In genomic region chr17:5994606-5995005, GRCm38 (mm10) we compare ENCODE assay signal across 16 mouse cellular contexts. TPM values are rescaled to one million over a fixed set of nuclear protein-coding genes. Genes with fewer than 3 reads are reported as not detected.
DNase-seq lines count a peak whose midpoint lies in the region; ATAC-seq and TF ChIP-seq lines count a peak whose summit lies in the region.
"Had no signal": no experiment of that assay in that cellular context is flagged by ENCODE, and none has a peak within 500 bp of the region (broad histone marks: within the 10 kb centered on the region; RNA-seq: fewer than 3 reads in every experiment).

No protein-coding gene starts in this region.

- peak overlapping the region; percentile 98 for H3K27ac ChIP-seq in heart, embryonic 13.5 days (replicated peaks)
- peak overlapping the region; percentile 30; the same call in 1 of the 2 replicates for H3K27ac ChIP-seq in stomach, embryonic 16.5 days (ENCODE audit: low read length)
- no peak overlapping the region for H3K27ac ChIP-seq in forebrain, embryonic 16.5 days (ENCODE audit: low read length)
- H3K27ac ChIP-seq: embryonic facial prominence, embryonic 12.5 days; neural tube, embryonic 15.5 days had no signal

- 0 out of 2 replicates have a peak, but pooled peaks cover 2% of the 10 kb centered on the region for H3K36me3 ChIP-seq in heart, embryonic 13.5 days
- H3K36me3 ChIP-seq in stomach, embryonic 16.5 days (ENCODE audit: control insufficient read depth, insufficient read depth, low read length): peaks cover under 1% of the 10 kb centered on the region; the same call in 1 of the 2 replicates
- no peaks in the 10 kb centered on the region for H3K36me3 ChIP-seq in forebrain, embryonic 16.5 days (ENCODE audit: control insufficient read depth, insufficient read depth)
- H3K36me3 ChIP-seq: embryonic facial prominence, embryonic 12.5 days; neural tube, embryonic 15.5 days had no signal

- peaks cover 68% of the 10 kb centered on the region for H3K4me1 ChIP-seq in heart, embryonic 13.5 days
- peaks cover 20% of the 10 kb centered on the region for H3K4me1 ChIP-seq in stomach, embryonic 16.5 days (ENCODE audit: control insufficient read depth, insufficient read depth, low read length)
- H3K4me1 ChIP-seq in forebrain, embryonic 16.5 days (replicated peaks; ENCODE audit: control insufficient read depth, insufficient read depth, low read length): peaks cover 5% of the 10 kb centered on the region; the same call in 1 of the 2 replicates
- H3K4me1 ChIP-seq: embryonic facial prominence, embryonic 12.5 days; neural tube, embryonic 15.5 days had no signal

- in situ Hi-C loops in Patski (cut with MboI; ENCODE audit: low pct_unique_long_range_greater_than_20kb): no loop called here

- no peak overlapping the region for H3K4me3 ChIP-seq in heart, embryonic 13.5 days
- no peak overlapping the region for H3K4me3 ChIP-seq in stomach, embryonic 16.5 days (replicated peaks; ENCODE audit: low read length)
- no peak overlapping the region for H3K4me3 ChIP-seq in forebrain, embryonic 16.5 days (replicated peaks; ENCODE audit: low read length)
- H3K4me3 ChIP-seq: embryonic facial prominence, embryonic 12.5 days; neural tube, embryonic 15.5 days had no signal

- POLR2A ChIA-PET in Patski (lab: Charles Lee): no interaction called here

- CTCF ChIA-PET in Patski (lab: Charles Lee): interaction anchor here (1.2 to 2.9 kb wide), 4 partner anchors 9 to 54 kb away, joined by 3 to 8 read pairs (median 6); partner anchors contain the start of gene Synj2

- DNase-seq in heart, adult 9 months (ENCODE audit: low spot score in 2 of 2): no peak
- peak; percentile 43 for DNase-seq in ovary, adult 18-20 months (ENCODE audit: low spot score)
- no peak for DNase-seq in ovary, postnatal 10 days (ENCODE audit: low spot score)
- no peak for DNase-seq in Patski (ENCODE audit: low read depth, low spot score)
- no peak for DNase-seq in cerebellum, adult 11-12 months
- DNase-seq: cerebellum, adult 8-10 months; heart, postnatal 36 days; lung, embryonic 14.5 days; thymus, postnatal 25 days had no signal

- H3K9me3 ChIP-seq in heart, embryonic 13.5 days: no peaks in the 10 kb centered on the region
- no peaks in the 10 kb centered on the region for H3K9me3 ChIP-seq in stomach, embryonic 16.5 days (replicated peaks; ENCODE audit: control insufficient read depth, low read length)
- no peaks in the 10 kb centered on the region for H3K9me3 ChIP-seq in forebrain, embryonic 16.5 days (ENCODE audit: control insufficient read depth, low read length)
- H3K9me3 ChIP-seq: embryonic facial prominence, embryonic 12.5 days; neural tube, embryonic 15.5 days had no signal

- 50% methylated on average over 6 of the region's 6 CpGs for WGBS in heart, embryonic 13.5 days
- 45% methylated on average over 6 of the region's 6 CpGs for WGBS in stomach, embryonic 16.5 days
- WGBS in forebrain, embryonic 16.5 days: 83% methylated on average over 6 of the region's 6 CpGs

- H3K4me2 ChIP-seq in heart, embryonic 13.5 days: no peak overlapping the region
- no peak overlapping the region for H3K4me2 ChIP-seq in stomach, embryonic 16.5 days (ENCODE audit: low read depth, low read length)
- no peak overlapping the region for H3K4me2 ChIP-seq in forebrain, embryonic 16.5 days (ENCODE audit: low read length)
- H3K4me2 ChIP-seq: embryonic facial prominence, embryonic 12.5 days; lung, embryonic 14.5 days; neural tube, embryonic 15.5 days had no signal

- no peak for ATAC-seq in heart, embryonic 13.5 days (ENCODE audit: extremely low read depth, insufficient number of reproducible peaks, low FRiP score, low TSS enrichment)
- ATAC-seq in Patski: peak; percentile 84
- ATAC-seq in stomach, embryonic 16.5 days (ENCODE audit: insufficient read depth, low FRiP score): no peak
- no peak for ATAC-seq in forebrain, embryonic 16.5 days
- ATAC-seq: intestine, postnatal 0 days; midbrain, embryonic 16.5 days had no signal

- no peaks in the 10 kb centered on the region for H3K27me3 ChIP-seq in heart, embryonic 13.5 days (replicated peaks)
- H3K27me3 ChIP-seq in Patski: no peaks in the 10 kb centered on the region
- H3K27me3 ChIP-seq in stomach, embryonic 16.5 days (ENCODE audit: control insufficient read depth, insufficient read depth, low read length): no peaks in the 10 kb centered on the region
- H3K27me3 ChIP-seq in forebrain, embryonic 16.5 days (replicated peaks; ENCODE audit: control insufficient read depth, insufficient read depth, low read length): no peaks in the 10 kb centered on the region
- H3K27me3 ChIP-seq: embryonic facial prominence, embryonic 12.5 days; neural tube, embryonic 15.5 days had no signal

- no peak for TF ChIP-seq CTCF in Patski (IDR thresholded peaks at IDR 0.05)

- H3K9ac ChIP-seq in heart, embryonic 13.5 days: no peak overlapping the region
- H3K9ac ChIP-seq in stomach, embryonic 16.5 days (ENCODE audit: low read length): no peak overlapping the region
- H3K9ac ChIP-seq in forebrain, embryonic 16.5 days (replicated peaks; ENCODE audit: low read depth, low read length): no peak overlapping the region
- H3K9ac ChIP-seq: embryonic facial prominence, embryonic 12.5 days; lung, embryonic 14.5 days; neural tube, embryonic 15.5 days had no signal

RNA-seq across cellular contexts. Expression of gene Synj2, which starts 53.5 kb away (rescaled TPM):
- 3.0 and 3.1 TPM in 2 replicates for polyA plus RNA-seq in heart, embryonic 13.5 days (2015; fragmentation: Nextera tagmentation; extraction: Ambion mirVana)
- polyA plus RNA-seq in Patski (2021): 6.0 TPM
- 6.4 and 6.7 TPM in 2 replicates for polyA plus RNA-seq in stomach, embryonic 16.5 days (2015; fragmentation: Nextera tagmentation; extraction: Ambion mirVana)
- 1.4 and 2.5 TPM in 2 replicates for polyA plus RNA-seq in forebrain, embryonic 16.5 days (2015; fragmentation: Nextera tagmentation; extraction: Ambion mirVana)
